Mouse (Mus musculus) monocyte, adult 59 days (primary cell): ENCODE results near the gene Art3. TPM values are rescaled to one million over a fixed set of nuclear protein-coding genes. Genes with fewer than 3 reads are reported as not detected.

Source experiments
- total RNA-seq, 2 experiments: library from RNA; stranded (reverse); gene quantifications; one replicate each; pipeline ENCODE4 v1.2.4; 2023

The Art3 gene
- not detected for total RNA-seq

DNA sequence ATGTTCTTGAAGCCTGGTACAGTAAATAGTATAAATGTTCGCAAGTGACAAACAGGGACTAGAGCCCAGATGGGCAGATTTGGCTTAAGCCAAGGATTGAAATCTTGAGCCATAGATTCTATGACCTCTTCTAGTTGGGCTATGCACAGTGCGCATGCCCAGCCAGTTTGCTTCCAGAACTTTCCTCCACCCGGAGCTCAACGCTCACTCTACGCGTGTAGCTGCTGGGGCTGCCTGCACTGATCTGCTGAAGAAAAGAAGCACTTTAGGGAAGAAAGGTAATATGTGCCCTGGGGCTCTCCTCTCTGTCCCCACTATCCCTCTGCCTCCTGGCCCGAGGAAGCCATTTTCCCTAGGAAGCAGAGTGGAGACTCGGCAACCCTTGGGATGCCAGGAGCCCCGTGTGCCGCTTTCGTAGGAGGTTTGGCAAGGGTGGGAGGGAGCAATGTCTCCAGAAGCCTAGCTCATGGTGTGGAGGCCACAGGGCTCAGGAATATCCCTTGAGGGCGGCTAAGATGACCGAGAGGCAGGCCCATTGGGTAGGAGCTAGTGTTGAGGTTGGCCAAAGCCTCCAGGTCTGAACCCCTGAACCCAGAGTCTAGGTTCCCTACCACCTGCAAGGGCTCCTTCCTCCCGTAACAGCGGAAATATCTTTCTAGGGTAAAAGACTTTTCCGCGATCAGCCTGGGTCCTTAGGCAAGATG, at the start of gene Art3:
Gene Art3 (plus strand): TSS at position 193 of the 704 bp plus-strand sequence.

DNA sequence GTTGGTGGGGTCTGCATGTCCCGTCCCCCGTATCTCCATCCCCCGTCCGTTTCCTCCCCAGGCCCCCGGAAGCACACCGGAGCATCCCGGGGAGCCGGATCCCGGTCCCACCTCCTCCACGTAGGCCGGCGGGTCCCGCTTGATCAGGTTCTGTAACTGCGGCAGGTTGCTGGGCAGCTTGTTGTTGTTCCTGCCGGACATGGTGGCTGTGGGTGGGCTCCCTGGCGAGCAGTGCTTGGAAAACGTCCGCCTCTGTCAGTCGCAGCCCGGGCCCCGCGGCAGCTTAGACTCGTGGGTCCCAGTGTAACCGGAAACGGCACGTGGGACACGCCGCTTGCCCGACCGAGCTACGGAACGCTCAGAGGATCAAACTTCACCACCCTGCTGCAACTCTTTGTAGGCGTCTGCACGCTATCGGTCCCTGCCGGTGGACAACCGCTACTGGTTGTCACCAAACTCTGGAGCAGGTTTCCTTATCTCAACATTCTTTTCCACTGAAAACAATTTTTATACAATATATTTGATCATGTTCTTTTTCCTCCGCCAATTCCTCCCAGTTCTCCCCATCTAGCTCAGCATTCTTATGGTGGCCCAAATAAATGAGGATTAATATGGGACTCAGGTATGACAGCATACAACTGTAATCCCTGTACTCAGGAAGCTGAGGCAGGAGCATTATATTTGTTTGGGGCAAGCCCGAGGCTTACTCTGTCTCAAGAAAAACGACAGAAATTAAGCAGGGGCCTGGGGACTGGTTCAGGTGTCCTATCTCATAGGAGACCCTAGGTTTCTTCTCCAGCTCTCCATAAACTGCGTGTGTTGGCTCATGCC, 21.7 kb upstream of the Art3 start, which contains the start of gene Sdad1:
Gene Sdad1 (minus strand): TSS at position 799 of the 831 bp plus-strand sequence.

GRCm38 (mm10) chr5:92327929-92328328, 3.7 kb upstream of the Art3 start, which contains the start of gene Cxcl9:
TSS of gene Cxcl9 (minus strand) at chr5:92328079.

GRCm38 (mm10) chr5:92348794-92349413, 17.3 kb downstream of the Art3 start, which contains the start of gene Cxcl10:
TSS of gene Cxcl10 (minus strand) at chr5:92348889.

GRCm38 (mm10) chr5:92435025-92435584, 103.5 kb downstream of the Art3 start, which contains the start of gene Nup54:
TSS of gene Nup54 (minus strand) at chr5:92435219.

Other genes starting within 250 kb of the Art3 start
- gene G3bp2, start 248.1 kb upstream of the Art3 start, total RNA-seq, result 10 to 100 TPM; 79.7 to 94.4 TPM
- 10 to 100 TPM; 65.3 to 67.5 TPM for gene Uso1, start 193.9 kb upstream of the Art3 start, total RNA-seq
- gene U90926, start 116.4 kb upstream of the Art3 start, total RNA-seq, result not detected
- gene Ppef2, start 75.5 kb upstream of the Art3 start, total RNA-seq, result 1 to 10 TPM; 2.0 to 3.7 TPM
- gene Naaa, start 53.7 kb upstream of the Art3 start, total RNA-seq, result 100 to 1,000 TPM; 153 to 163 TPM
- gene Sdad1, start 21.3 kb upstream of the Art3 start, total RNA-seq, result 10 to 100 TPM; 49.7 to 57.0 TPM
- gene Cxcl9, start 3.7 kb upstream of the Art3 start, total RNA-seq, result 10 to 100 TPM; 10.4 to 12.1 TPM
- 10 to 100 TPM; 13.8 to 16.7 TPM for gene Cxcl10, start 17.1 kb downstream of the Art3 start, total RNA-seq
- gene Nup54, start 103.4 kb downstream of the Art3 start, total RNA-seq, result 10 to 100 TPM; 30.2 to 35.7 TPM
- 10 to 100 TPM; 79.3 to 86.0 TPM for gene Scarb2, start 175.0 kb downstream of the Art3 start, total RNA-seq
- gene Fam47e, start 223.2 kb downstream of the Art3 start, total RNA-seq, result not detected